Mouse (Mus musculus) lung, postnatal 0 days (tissue): ENCODE measurements at regions not wholly inside any gene's neighbourhood (a gene's known extent, or its start where the extent isn't known, plus 50 kb on each side); places are given as distances from the start of the nearest gene placed in this dataset.

Source experiments
- CTCF ChIP-seq: IDR thresholded peaks from 2 replicates; pipeline ENCODE4 v1.5.1; 2016; ENCODE audit warnings: antibody characterized with exemption, mild to moderate bottlenecking
- EP300 ChIP-seq: IDR thresholded peaks from 2 replicates; pipeline ENCODE4 v1.6.1; 2016; ENCODE audit warnings: antibody characterized with exemption, mild to moderate bottlenecking, control low read depth

GRCm38 (mm10) chr9:46843781-46844180 lies 154.8 kb upstream of the Gm4791 start:
- TF ChIP-seq CTCF = no peak
- no peak for TF ChIP-seq EP300
